Mouse (Mus musculus): ENCODE results near the gene Cobll1. TPM values are rescaled to one million over a fixed set of nuclear protein-coding genes. Genes with fewer than 3 reads are reported as not detected.

The Cobll1 gene
- polyA plus RNA-seq, 1 experiment = not detected

- TF ChIP-seq GATA1 (IDR thresholded peaks at IDR 0.05; ENCODE audit: low read length) = no peak
Measured at GRCm38 (mm10) chr2:65249575-65249974, 10.4 kb upstream of the Cobll1 start.

- TF ChIP-seq GATA1 (IDR thresholded peaks at IDR 0.05; ENCODE audit: low read length) = no peak
Measured at GRCm38 (mm10) chr2:65240173-65240745, 1.1 kb upstream of the Cobll1 start.

GRCm38 (mm10) chr2:65238171-65238963 is 836 bp downstream of the Cobll1 start:
- no peak for TF ChIP-seq GATA1 (IDR thresholded peaks at IDR 0.05; ENCODE audit: low read length)

DNA sequence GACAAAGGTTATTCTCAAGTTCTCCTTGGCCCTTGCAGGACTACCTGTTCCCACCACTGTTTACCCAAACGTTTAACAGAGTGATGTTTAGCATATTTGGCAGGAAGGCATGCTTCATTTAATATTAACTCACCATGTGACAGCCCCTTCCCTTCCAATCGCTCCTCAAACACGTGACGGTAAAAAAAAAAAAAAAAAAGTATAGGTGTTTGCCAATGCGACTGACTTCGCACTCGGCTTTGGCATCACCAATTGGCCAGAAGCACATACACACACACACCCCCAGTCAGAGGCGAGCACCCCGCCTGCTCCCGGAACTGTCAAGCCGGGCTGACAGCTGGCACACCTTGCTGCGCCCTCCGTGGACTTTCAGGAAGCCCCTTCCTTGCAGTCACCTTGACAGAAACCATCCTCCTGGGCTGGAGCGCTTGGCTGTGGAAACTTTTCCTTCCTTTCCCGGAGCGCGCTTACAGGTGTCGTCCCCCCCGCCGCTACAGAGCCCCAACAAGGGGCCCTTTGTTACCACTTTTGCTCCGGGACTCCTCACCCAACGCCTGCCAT is 1.5 kb downstream of the Cobll1 start:
- TF ChIP-seq GATA1 (IDR thresholded peaks at IDR 0.05; ENCODE audit: low read length) = no peak

GRCm38 (mm10) chr2:65237116-65237515 is 2.1 kb downstream of the Cobll1 start:
- no peak for TF ChIP-seq GATA1 (IDR thresholded peaks at IDR 0.05; ENCODE audit: low read length)

GRCm38 (mm10) chr2:65236644-65237043 is 2.6 kb downstream of the Cobll1 start:
- TF ChIP-seq GATA1 (IDR thresholded peaks at IDR 0.05; ENCODE audit: low read length) = no peak

GRCm38 (mm10) chr2:65232756-65233535 is 6.3 kb downstream of the Cobll1 start:
- no peak for TF ChIP-seq GATA1 (IDR thresholded peaks at IDR 0.05; ENCODE audit: low read length)

DNA sequence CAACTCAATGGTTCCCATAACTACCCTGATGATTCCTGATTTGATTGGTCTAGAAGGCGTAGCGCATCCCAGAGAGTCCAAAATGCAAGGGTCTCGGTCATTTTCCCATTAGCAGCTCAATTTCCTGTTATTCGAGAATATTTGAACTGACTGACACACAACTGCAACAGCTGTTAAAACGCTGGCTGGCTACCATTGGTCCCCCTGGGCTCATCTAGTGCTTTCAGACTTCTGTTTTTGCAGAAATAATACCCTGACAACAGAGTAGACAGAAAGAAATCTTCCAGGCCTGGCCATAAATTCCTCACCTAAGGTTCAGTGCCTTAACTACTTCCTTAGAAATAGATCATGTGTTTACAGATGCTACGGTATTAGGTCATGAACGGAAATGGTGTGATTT is 10.8 kb downstream of the Cobll1 start:
- no peak for TF ChIP-seq GATA1 (IDR thresholded peaks at IDR 0.05; ENCODE audit: low read length)

GRCm38 (mm10) chr2:65227898-65228290 is 11.3 kb downstream of the Cobll1 start:
- TF ChIP-seq GATA1 (IDR thresholded peaks at IDR 0.05; ENCODE audit: low read length) = no peak

- no peak for TF ChIP-seq GATA1 (IDR thresholded peaks at IDR 0.05; ENCODE audit: low read length)
Measured at GRCm38 (mm10) chr2:65227154-65227897, 11.9 kb downstream of the Cobll1 start.

DNA sequence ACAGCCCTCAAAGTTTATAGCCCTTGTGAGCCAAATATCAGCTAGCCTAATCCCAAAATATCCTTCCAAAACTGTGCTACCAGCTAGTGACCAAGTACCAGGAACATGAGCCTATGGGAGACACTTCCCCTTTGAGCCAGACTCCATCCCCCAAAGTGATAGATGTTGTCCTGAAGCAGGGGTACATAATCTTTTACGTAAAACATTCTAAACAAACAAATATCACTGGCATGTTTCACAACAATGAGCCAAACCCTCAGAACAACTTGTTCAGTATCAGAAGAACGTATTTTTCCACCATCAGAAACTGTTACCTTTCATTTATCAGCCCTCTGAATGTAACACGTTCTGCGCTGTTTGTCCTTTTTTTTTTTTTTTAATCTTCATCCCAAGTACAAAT is 12.7 kb downstream of the Cobll1 start:
- TF ChIP-seq GATA1 (IDR thresholded peaks at IDR 0.05; ENCODE audit: low read length) = no peak

DNA sequence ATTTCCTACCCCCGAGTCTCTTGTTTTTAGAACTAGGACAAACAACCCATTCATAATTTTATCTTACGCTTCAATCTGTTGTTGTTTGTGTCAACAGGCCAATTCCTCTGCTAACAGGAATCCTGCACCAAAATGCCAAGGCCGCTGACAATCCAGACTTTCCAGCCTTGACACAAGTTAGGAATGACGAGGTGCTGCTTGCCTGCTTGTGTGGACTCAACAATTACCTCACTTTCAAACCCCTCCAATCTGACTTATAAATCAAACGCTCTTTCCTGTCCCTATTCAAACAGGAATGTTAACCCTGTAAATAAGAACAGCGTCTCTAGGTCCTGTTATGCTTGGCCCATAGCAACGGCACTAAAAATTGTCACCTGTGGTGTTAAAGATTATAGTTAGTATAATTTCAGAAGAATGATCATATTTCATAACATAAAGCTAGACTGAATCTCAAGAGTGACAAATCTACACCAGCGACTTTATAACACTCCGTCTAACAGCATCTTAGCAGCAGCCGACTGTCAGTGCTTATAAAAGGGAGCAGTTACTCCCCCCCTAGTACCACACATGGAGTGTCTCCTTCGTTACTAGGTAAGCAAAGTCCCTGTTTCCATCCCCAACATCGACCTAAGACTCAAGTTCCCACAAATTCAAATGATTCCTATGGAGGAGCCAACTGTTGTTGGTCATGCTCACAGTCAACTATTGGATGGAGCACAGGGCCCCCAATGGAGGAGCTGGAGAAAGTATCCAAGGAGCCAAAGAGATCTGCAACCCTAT is 15.1 kb downstream of the Cobll1 start:
- no peak for TF ChIP-seq GATA1 (IDR thresholded peaks at IDR 0.05; ENCODE audit: low read length)

- no peak for TF ChIP-seq GATA1 (IDR thresholded peaks at IDR 0.05; ENCODE audit: low read length)
Measured at GRCm38 (mm10) chr2:65223012-65223411, 16.2 kb downstream of the Cobll1 start.

DNA sequence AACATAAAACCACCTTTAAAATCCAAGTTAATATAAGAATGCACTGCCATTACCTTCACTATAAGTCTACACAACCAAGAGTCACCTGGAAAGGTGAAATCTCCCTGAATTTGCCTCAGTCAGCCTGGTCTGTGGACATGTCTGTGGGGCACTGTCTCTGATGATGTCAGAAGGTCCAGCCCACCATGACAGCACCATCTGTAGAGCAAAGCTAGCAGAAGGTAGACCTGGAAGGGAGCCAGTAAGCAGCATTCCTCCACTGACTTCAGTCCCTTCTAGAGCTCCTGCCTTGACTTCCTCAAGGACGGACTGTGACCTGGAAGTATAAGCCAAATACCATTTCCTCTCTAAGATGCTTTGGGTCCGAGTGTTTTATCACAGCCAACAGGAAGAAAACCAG is 17.6 kb downstream of the Cobll1 start:
- no peak for TF ChIP-seq GATA1 (IDR thresholded peaks at IDR 0.05; ENCODE audit: low read length)

- TF ChIP-seq GATA1 (IDR thresholded peaks at IDR 0.05; ENCODE audit: low read length) = no peak
Measured at GRCm38 (mm10) chr2:65220563-65220962, 18.6 kb downstream of the Cobll1 start.
